Mouse (Mus musculus) midbrain, embryonic 11.5 days (tissue): Measurements from ENCODE around the gene Mapk8ip1. TPM values are rescaled to one million over a fixed set of nuclear protein-coding genes. Genes with fewer than 3 reads are reported as not detected.

Source experiments
- ATAC-seq: fragments of 200-750 bp; cut with Nextera tagmentation; 2 replicates; pipeline ENCODE4 v1.8.0; 2017; ENCODE audit warnings: moderate TSS enrichment, moderate library complexity; ENCODE audit not compliant: low FRiP score
- DNase-seq: peaks from one replicate; pipeline ENCODE4 v3.0.0; 2015; ENCODE audit warnings: low spot score; ENCODE audit errors: missing footprints
- H3K27ac ChIP-seq: fragments of 300-500 bp; sonication (generic); 2 replicates; pipeline ENCODE4 v1.5.1; 2014; ENCODE audit warnings: low read depth, low read length
- H3K27me3 ChIP-seq: fragments of 300-500 bp; sonication (generic); 2 replicates; pipeline ENCODE4 v1.6.1; 2014; ENCODE audit warnings: mild to moderate bottlenecking, low read length, moderate library complexity, mixed read lengths; ENCODE audit not compliant: control insufficient read depth, insufficient read depth
- H3K36me3 ChIP-seq: fragments of 300-500 bp; sonication (generic); 2 replicates; pipeline ENCODE4 v1.6.1; 2014; ENCODE audit warnings: mild to moderate bottlenecking, low read length, moderate library complexity, mixed read lengths; ENCODE audit not compliant: control insufficient read depth, insufficient read depth
- H3K4me1 ChIP-seq: fragments of 300-500 bp; sonication (generic); 2 replicates; pipeline ENCODE4 v1.6.1; 2014; ENCODE audit warnings: low read length; ENCODE audit not compliant: control insufficient read depth, insufficient read depth
- H3K4me2 ChIP-seq: fragments of 300-500 bp; sonication (generic); 2 replicates; pipeline ENCODE4 v1.6.1; 2014; ENCODE audit warnings: mild to moderate bottlenecking, moderate library complexity
- H3K4me3 ChIP-seq: fragments of 300-500 bp; sonication (generic); 2 replicates; pipeline ENCODE4 v1.5.1; 2014; ENCODE audit warnings: low read depth, low read length
- H3K9ac ChIP-seq: fragments of 300-500 bp; sonication (generic); 2 replicates; pipeline ENCODE4 v1.6.1; 2014; ENCODE audit warnings: low read length
- H3K9me3 ChIP-seq: fragments of 300-500 bp; sonication (generic); 2 replicates; pipeline ENCODE4 v1.6.1; 2016; ENCODE audit warnings: low read length; ENCODE audit not compliant: control insufficient read depth
- WGBS: fragments of 180-500 bp; shearing (Covaris S2); extraction: QIAGEN DNeasy Blood & Tissue Kit; methylation state at CpG from one replicate; pipeline ENCODE4 v1.1.7; 2014; 5-methylcytosine and 5-hydroxymethylcytosine counted together
- polyA plus RNA-seq: library from polyadenylated mRNA; unstranded; fragments of >200 nt; fragmentation: Nextera tagmentation; extraction: Ambion mirVana; gene quantifications from 2 replicates; pipeline ENCODE4 v1.2.1, GENCODE M21; 2014

The Mapk8ip1 gene
- polyA plus RNA-seq, 1 experiment from 2014 or later: 37.1 TPM

GRCm38 (mm10) chr2:92388891-92389641 lies 12.0 kb downstream of the Mapk8ip1 start:
- Histone ChIP-seq H3K4me3 (peak overlapping the region; percentile 63), H3K4me2 (peak overlapping the region; percentile 65), H3K27me3 (no peaks in the 10 kb centered on the region), H3K36me3 (peaks cover 32% of the 10 kb centered on the region), H3K27ac (peak overlapping the region; percentile 51), H3K9me3 (no peaks in the 10 kb centered on the region), H3K4me1 (peaks cover 50% of the 10 kb centered on the region), H3K9ac (peak overlapping the region; percentile 80)
- ATAC-seq (peak; percentile 96), DNase-seq (peak; percentile 99)
- under 1% methylated on average over 61 of the region's 62 CpGs for WGBS

GRCm38 (mm10) chr2:92388081-92388517 lies 13.0 kb downstream of the Mapk8ip1 start:
- DNase-seq: no peak
- Histone ChIP-seq H3K4me2 (peak overlapping the region; percentile 65), H3K36me3 (peaks cover 42% of the 10 kb centered on the region), H3K4me1 (peaks cover 47% of the 10 kb centered on the region), H3K9ac (peak overlapping the region; percentile 80), H3K4me3 (peak overlapping the region; percentile 63), H3K9me3 (no peaks in the 10 kb centered on the region), H3K27ac (no peak overlapping the region), H3K27me3 (no peaks in the 10 kb centered on the region)
- no peak for ATAC-seq
- WGBS: 43% methylated on average over 3 of the region's 3 CpGs

GRCm38 (mm10) chr2:92387646-92388045 lies 13.4 kb downstream of the Mapk8ip1 start:
- ATAC-seq (no peak), DNase-seq (no peak)
- Histone ChIP-seq H3K4me1 (peaks cover 43% of the 10 kb centered on the region), H3K4me2 (peak overlapping the region; percentile 65), H3K4me3 (no peak overlapping the region), H3K27me3 (no peaks in the 10 kb centered on the region), H3K36me3 (peaks cover 45% of the 10 kb centered on the region), H3K9me3 (no peaks in the 10 kb centered on the region), H3K9ac (peak overlapping the region; percentile 80), H3K27ac (no peak overlapping the region)
- WGBS: 87% methylated on average over 4 of the region's 4 CpGs

GRCm38 (mm10) chr2:92386821-92387570 lies 14.1 kb downstream of the Mapk8ip1 start:
- 91% methylated on average over 30 of the region's 30 CpGs for WGBS
- H3K27ac ChIP-seq: no peak overlapping the region
- no peak for DNase-seq
- H3K27me3 ChIP-seq: no peaks in the 10 kb centered on the region
- H3K4me3 ChIP-seq: no peak overlapping the region
- peaks cover 36% of the 10 kb centered on the region for H3K4me1 ChIP-seq
- no peak overlapping the region for H3K9ac ChIP-seq
- no peak for ATAC-seq
- no peaks in the 10 kb centered on the region for H3K9me3 ChIP-seq
- no peak overlapping the region for H3K4me2 ChIP-seq
- H3K36me3 ChIP-seq: peaks cover 45% of the 10 kb centered on the region

- H3K9me3 ChIP-seq: no peaks in the 10 kb centered on the region
- DNase-seq (no peak), ATAC-seq (no peak)
- 85% methylated on average over 22 of the region's 22 CpGs for WGBS
- H3K9ac ChIP-seq: no peak overlapping the region
- no peak overlapping the region for H3K4me2 ChIP-seq
- H3K4me3 ChIP-seq: no peak overlapping the region
- no peak overlapping the region for H3K27ac ChIP-seq
- no peaks in the 10 kb centered on the region for H3K27me3 ChIP-seq
- peaks cover 21% of the 10 kb centered on the region for H3K4me1 ChIP-seq
- H3K36me3 ChIP-seq: peaks cover 53% of the 10 kb centered on the region
These were observed 15.7 kb downstream of the Mapk8ip1 start for GRCm38 (mm10) chr2:92385113-92386051.

GRCm38 (mm10) chr2:92384101-92384500 lies 17.0 kb downstream of the Mapk8ip1 start:
- WGBS: 70% methylated on average over 4 of the region's 4 CpGs

GRCm38 (mm10) chr2:92382759-92383158 lies 18.3 kb downstream of the Mapk8ip1 start:
- no peak for ATAC-seq
- 90% methylated on average over 4 of the region's 4 CpGs for WGBS

More at GRCm38 (mm10) chr2:92384101-92384500, 17.0 kb downstream of the Mapk8ip1 start:
- H3K36me3 ChIP-seq: peaks cover 55% of the 10 kb centered on the region
- no peak overlapping the region for H3K4me2 ChIP-seq
- no peak overlapping the region for H3K27ac ChIP-seq
- H3K4me3 ChIP-seq: no peak overlapping the region
- ATAC-seq (no peak), DNase-seq (no peak)
- peaks cover 13% of the 10 kb centered on the region for H3K4me1 ChIP-seq
- no peaks in the 10 kb centered on the region for H3K9me3 ChIP-seq
- H3K9ac ChIP-seq: no peak overlapping the region
- no peaks in the 10 kb centered on the region for H3K27me3 ChIP-seq

GRCm38 (mm10) chr2:92381901-92382588 lies 19.0 kb downstream of the Mapk8ip1 start, which contains the start of gene 1700029I15Rik:
Gene 1700029I15Rik, plus strand, starts transcription at chr2:92382538.
- peaks cover 51% of the 10 kb centered on the region for H3K36me3 ChIP-seq
- no peak for ATAC-seq

More at GRCm38 (mm10) chr2:92382759-92383158, 18.3 kb downstream of the Mapk8ip1 start:
- Histone ChIP-seq H3K36me3 (peaks cover 55% of the 10 kb centered on the region), H3K27me3 (no peaks in the 10 kb centered on the region), H3K4me2 (no peak overlapping the region), H3K4me3 (no peak overlapping the region), H3K4me1 (peaks cover 4% of the 10 kb centered on the region), H3K9me3 (no peaks in the 10 kb centered on the region), H3K27ac (no peak overlapping the region), H3K9ac (no peak overlapping the region)
- no peak for DNase-seq

More at GRCm38 (mm10) chr2:92381901-92382588, 19.0 kb downstream of the Mapk8ip1 start, which contains the start of gene 1700029I15Rik:
- H3K4me2 ChIP-seq: no peak within 1 kb of the TSS
- H3K9ac ChIP-seq: no peak within 1 kb of the TSS
- H3K4me1 ChIP-seq: no peaks in the 10 kb centered on the region
- no peak for DNase-seq
- H3K9me3 ChIP-seq: no peaks in the 10 kb centered on the region
- 86% methylated on average over 5 of the region's 5 CpGs for WGBS
- H3K4me3 ChIP-seq: no peak within 1 kb of the TSS
- H3K27me3 ChIP-seq: no peaks in the 10 kb centered on the region
- H3K27ac ChIP-seq: no peak within 1 kb of the TSS
